Mouse (Mus musculus): ENCODE results near the gene Polr2l.

The Polr2l gene

GRCm38 (mm10) chr7:141467230-141468030 is 7.5 kb downstream of the Polr2l start, which contains the start of gene Cd151:
Cd151 (plus strand) TSS chr7:141467392.
- no peak for DNase-seq (ENCODE audit: low read depth, low spot score)

- DNase-seq (ENCODE audit: low read depth, low spot score), result no peak
Measured at GRCm38 (mm10) chr7:141466607-141467148, 8.3 kb downstream of the Polr2l start.

- DNase-seq (ENCODE audit: low read depth, low spot score), result no peak
Measured at GRCm38 (mm10) chr7:141466045-141466394, 8.9 kb downstream of the Polr2l start.

- no peak for DNase-seq (ENCODE audit: low read depth, low spot score)
Measured at GRCm38 (mm10) chr7:141465388-141466044, 9.4 kb downstream of the Polr2l start.

GRCm38 (mm10) chr7:141464603-141465201 is 10.2 kb downstream of the Polr2l start:
- DNase-seq (ENCODE audit: low read depth, low spot score), result no peak

- DNase-seq (ENCODE audit: low read depth, low spot score), result no peak
Measured at GRCm38 (mm10) chr7:141463824-141464602, 10.9 kb downstream of the Polr2l start.

- DNase-seq (ENCODE audit: low read depth, low spot score), result no peak
Measured at GRCm38 (mm10) chr7:141462333-141462821, 12.6 kb downstream of the Polr2l start.

GRCm38 (mm10) chr7:141461521-141462332 is 13.2 kb downstream of the Polr2l start:
- no peak for DNase-seq (ENCODE audit: low read depth, low spot score)

GRCm38 (mm10) chr7:141460391-141461113 is 14.4 kb downstream of the Polr2l start, which contains the start of gene Cracr2b:
Cracr2b (plus strand) TSS chr7:141461094.
- DNase-seq (ENCODE audit: low read depth, low spot score), result no peak

- no peak for DNase-seq (ENCODE audit: low read depth, low spot score)
Measured at GRCm38 (mm10) chr7:141460001-141460390, 14.9 kb downstream of the Polr2l start.

- no peak for DNase-seq (ENCODE audit: low read depth, low spot score)
Measured at GRCm38 (mm10) chr7:141459301-141459711, 15.6 kb downstream of the Polr2l start.

- no peak for DNase-seq (ENCODE audit: low read depth, low spot score)
Measured at GRCm38 (mm10) chr7:141458661-141459060, 16.3 kb downstream of the Polr2l start.

GRCm38 (mm10) chr7:141457986-141458660 is 16.8 kb downstream of the Polr2l start:
- DNase-seq (ENCODE audit: low read depth, low spot score), result no peak

GRCm38 (mm10) chr7:141457236-141457635 is 17.7 kb downstream of the Polr2l start:
- no peak for DNase-seq (ENCODE audit: low read depth, low spot score)

GRCm38 (mm10) chr7:141456739-141457138 is 18.2 kb downstream of the Polr2l start:
- no peak for DNase-seq (ENCODE audit: low read depth, low spot score)

- DNase-seq (ENCODE audit: low read depth, low spot score), result no peak
Measured at GRCm38 (mm10) chr7:141455610-141456314, 19.2 kb downstream of the Polr2l start.

GRCm38 (mm10) chr7:141454967-141455551 is 19.9 kb downstream of the Polr2l start, which contains the start of gene Pnpla2:
Pnpla2 (plus strand) TSS chr7:141455198.
- DNase-seq (ENCODE audit: low read depth, low spot score), result peak; percentile 85

- no peak for DNase-seq (ENCODE audit: low read depth, low spot score)
Measured at GRCm38 (mm10) chr7:141453636-141454035, 21.3 kb downstream of the Polr2l start.

Data from retina, postnatal 7 days (tissue).